Mouse (Mus musculus) stomach, postnatal 0 days (tissue): ENCODE data around the gene Nanog.
A peak's percentile ranks its signal among the peaks of the same experiment; 100 is the strongest.

Experiments
- CTCF ChIP-seq: IDR thresholded peaks from 2 replicates; pipeline ENCODE4 v1.5.1; 2016; ENCODE audit warnings: antibody characterized with exemption, low read depth, mild to moderate bottlenecking, moderate library complexity
- EP300 ChIP-seq: optimal IDR thresholded peaks from 2 replicates; pipeline ENCODE3; 2016; ENCODE audit warnings: antibody characterized with exemption

DNA sequence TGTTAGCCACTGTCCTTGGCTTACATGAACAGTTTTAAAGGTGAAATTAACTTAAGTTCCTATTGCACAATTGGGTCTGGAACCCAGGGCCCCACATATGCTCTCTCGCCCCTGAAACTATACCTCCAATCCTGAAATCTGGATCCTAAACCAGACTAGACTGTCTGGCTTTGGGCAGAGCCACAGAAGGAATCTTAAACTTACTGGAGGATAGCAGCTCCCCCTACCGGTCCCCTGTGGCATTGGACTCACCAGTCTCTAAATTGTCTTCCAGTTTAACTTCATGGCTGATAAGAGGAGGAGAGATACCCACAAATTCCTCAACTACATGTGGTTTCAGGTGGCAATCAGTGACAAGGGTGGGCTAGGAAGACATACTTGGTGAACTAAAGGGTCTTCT is 12.7 kb downstream of the Nanog start:
- TF ChIP-seq CTCF (peak; percentile 84), EP300 (no peak)
